ENCODE assay signal across 8 mouse cellular contexts in genomic region chr11:86682861-86683260, GRCm38 (mm10). TPM values are rescaled to one million over a fixed set of nuclear protein-coding genes. Genes with fewer than 3 reads are reported as not detected.
DNase-seq lines count a peak whose midpoint lies in the region; ATAC-seq lines count a peak whose summit lies in the region.

No protein-coding gene starts in this region.

- peak overlapping the region; percentile 86 for H3K9ac ChIP-seq in kidney, embryonic 14.5 days (ENCODE audit: low read depth, low read length)
- peak overlapping the region; percentile 91 for H3K9ac ChIP-seq in hindbrain, embryonic 16.5 days (ENCODE audit: low read depth, low read length)
- peak overlapping the region; percentile 92 for H3K9ac ChIP-seq in midbrain, embryonic 16.5 days (ENCODE audit: low read depth, low read length)

- H3K36me3 ChIP-seq in kidney, embryonic 14.5 days (ENCODE audit: control insufficient read depth, insufficient read depth, low read length) = peaks cover 9% of the 10 kb centered on the region; the same call in 1 of the 2 replicates
- H3K36me3 ChIP-seq in hindbrain, embryonic 16.5 days (ENCODE audit: control insufficient read depth, insufficient read depth, low read length) = peaks cover 3% of the 10 kb centered on the region; the same call in 1 of the 2 replicates
- H3K36me3 ChIP-seq in midbrain, embryonic 16.5 days (ENCODE audit: control insufficient read depth, insufficient read depth, low read length) = no peaks in the 10 kb centered on the region

- DNase-seq in kidney, postnatal 25 days = no peak
- DNase-seq in gastrocnemius, postnatal 36 days = no peak
- DNase-seq in spleen, postnatal 36 days (ENCODE audit: low spot score in 2 of 2) = no peak
- no peak for DNase-seq in gastrocnemius, postnatal 4 days (ENCODE audit: low spot score in 2 of 2)

- no peak for ATAC-seq in kidney, embryonic 14.5 days (ENCODE audit: low FRiP score, low TSS enrichment)
- ATAC-seq in hindbrain, embryonic 16.5 days = no peak
- no peak for ATAC-seq in midbrain, embryonic 16.5 days

- H3K4me2 ChIP-seq in kidney, embryonic 14.5 days (replicated peaks; ENCODE audit: low read depth, low read length) = peak overlapping the region; percentile 75
- H3K4me2 ChIP-seq in hindbrain, embryonic 16.5 days (ENCODE audit: low read length) = peak overlapping the region; percentile 88
- H3K4me2 ChIP-seq in midbrain, embryonic 16.5 days (ENCODE audit: low read length) = peak overlapping the region; percentile 89

- intact Hi-C loops in gastrocnemius, postnatal 36 days (cut with DNase I) = no loop called here

- peak overlapping the region; percentile 88 for H3K4me3 ChIP-seq in kidney, embryonic 14.5 days (ENCODE audit: low read length)
- peak overlapping the region; percentile 85 for H3K4me3 ChIP-seq in brown adipose tissue, adult 24 weeks (ENCODE audit: insufficient read depth, low read depth, low read length)
- H3K4me3 ChIP-seq in hindbrain, embryonic 16.5 days (ENCODE audit: low read length) = peak overlapping the region; percentile 97
- H3K4me3 ChIP-seq in midbrain, embryonic 16.5 days (ENCODE audit: low read depth, low read length) = peak overlapping the region; percentile 92

- H3K27ac ChIP-seq in kidney, embryonic 14.5 days (ENCODE audit: low read depth, low read length) = no peak overlapping the region; the same call in 1 of the 2 replicates
- H3K27ac ChIP-seq in brown adipose tissue, adult 24 weeks (replicated peaks; ENCODE audit: low read depth, low read length) = no peak overlapping the region
- no peak overlapping the region; the same call in 1 of the 2 replicates for H3K27ac ChIP-seq in hindbrain, embryonic 16.5 days (ENCODE audit: low read depth, low read length)
- no peak overlapping the region for H3K27ac ChIP-seq in midbrain, embryonic 16.5 days (ENCODE audit: low read length)

- no peaks in the 10 kb centered on the region for H3K27me3 ChIP-seq in kidney, embryonic 14.5 days (ENCODE audit: control insufficient read depth, insufficient read depth, low read length)
- no peaks in the 10 kb centered on the region for H3K27me3 ChIP-seq in hindbrain, embryonic 16.5 days (replicated peaks; ENCODE audit: control insufficient read depth, insufficient read depth, low read length)
- H3K27me3 ChIP-seq in midbrain, embryonic 16.5 days (ENCODE audit: control insufficient read depth, insufficient read depth, low read depth, low read length) = no peaks in the 10 kb centered on the region

- H3K4me1 ChIP-seq in kidney, embryonic 14.5 days (ENCODE audit: control insufficient read depth, insufficient read depth, low read length) = peaks cover 25% of the 10 kb centered on the region
- no peaks in the 10 kb centered on the region for H3K4me1 ChIP-seq in brown adipose tissue, adult 24 weeks (ENCODE audit: control insufficient read depth, insufficient read depth, insufficient read length, low read length)
- peaks cover 21% of the 10 kb centered on the region for H3K4me1 ChIP-seq in hindbrain, embryonic 16.5 days (ENCODE audit: control insufficient read depth, insufficient read depth, low read depth, low read length)
- H3K4me1 ChIP-seq in midbrain, embryonic 16.5 days (ENCODE audit: control insufficient read depth, insufficient read depth, low read length) = peaks cover 25% of the 10 kb centered on the region

- no peaks in the 10 kb centered on the region for H3K9me3 ChIP-seq in kidney, embryonic 14.5 days (ENCODE audit: control insufficient read depth, low read length)
- no peaks in the 10 kb centered on the region for H3K9me3 ChIP-seq in hindbrain, embryonic 16.5 days (ENCODE audit: control insufficient read depth, low read length)
- H3K9me3 ChIP-seq in midbrain, embryonic 16.5 days (replicated peaks; ENCODE audit: control insufficient read depth, low read length, poor library complexity, severe bottlenecking) = no peaks in the 10 kb centered on the region

- WGBS in kidney, embryonic 14.5 days = 36% methylated on average over 7 of the region's 7 CpGs
- WGBS in hindbrain, embryonic 16.5 days = 40% methylated on average over 7 of the region's 7 CpGs
- WGBS in midbrain, embryonic 16.5 days = 41% methylated on average over 7 of the region's 7 CpGs

RNA-seq across cellular contexts. Expression of gene Vmp1, which starts 0.8 kb away (rescaled TPM):
- 139 and 141 TPM in 2 replicates for polyA plus RNA-seq in kidney, embryonic 14.5 days (2014; fragmentation: Nextera tagmentation; extraction: Ambion mirVana)
- polyA plus RNA-seq in brown adipose tissue, adult 24 weeks (2012; ENCODE audit: insufficient read depth, insufficient read length, missing spikeins) = 62.6 and 85.5 TPM in 2 replicates
- polyA plus RNA-seq in hindbrain, embryonic 16.5 days (2015; fragmentation: Nextera tagmentation; extraction: Ambion mirVana) = 122 and 123 TPM in 2 replicates
- 104 and 128 TPM in 2 replicates for polyA plus RNA-seq in midbrain, embryonic 16.5 days (2015; fragmentation: Nextera tagmentation; extraction: Ambion mirVana)
- total RNA-seq in gastrocnemius, postnatal 36 days (2021) = 10 to 100 TPM; 75.0 to 79.6 TPM
- total RNA-seq in gastrocnemius, postnatal 4 days (2021) = 10 to 100 TPM; 55.1 to 65.5 TPM

RNA-seq across cellular contexts. Expression of gene Ptrh2, which starts 0.9 kb away (rescaled TPM):
- polyA plus RNA-seq in kidney, embryonic 14.5 days (2014; fragmentation: Nextera tagmentation; extraction: Ambion mirVana) = 38.6 and 41.1 TPM in 2 replicates
- polyA plus RNA-seq in brown adipose tissue, adult 24 weeks (2012; ENCODE audit: insufficient read depth, insufficient read length, missing spikeins) = 11.9 and 15.9 TPM in 2 replicates
- polyA plus RNA-seq in hindbrain, embryonic 16.5 days (2015; fragmentation: Nextera tagmentation; extraction: Ambion mirVana) = 27.5 and 28.6 TPM in 2 replicates
- 29.5 and 29.8 TPM in 2 replicates for polyA plus RNA-seq in midbrain, embryonic 16.5 days (2015; fragmentation: Nextera tagmentation; extraction: Ambion mirVana)
- total RNA-seq in gastrocnemius, postnatal 36 days (2021) = 1 to 10 TPM; 5.1 to 6.1 TPM
- total RNA-seq in gastrocnemius, postnatal 4 days (2021) = 10 to 100 TPM; 10.2 to 11.9 TPM
